Mouse (Mus musculus): ENCODE results near the gene Teddm1b.
"Not testable (repeated sequence)": the region's sequence is repeated elsewhere in the genome, so short reads cannot be mapped to it uniquely, and the experiment has no call there.

Teddm1b gene

DNA sequence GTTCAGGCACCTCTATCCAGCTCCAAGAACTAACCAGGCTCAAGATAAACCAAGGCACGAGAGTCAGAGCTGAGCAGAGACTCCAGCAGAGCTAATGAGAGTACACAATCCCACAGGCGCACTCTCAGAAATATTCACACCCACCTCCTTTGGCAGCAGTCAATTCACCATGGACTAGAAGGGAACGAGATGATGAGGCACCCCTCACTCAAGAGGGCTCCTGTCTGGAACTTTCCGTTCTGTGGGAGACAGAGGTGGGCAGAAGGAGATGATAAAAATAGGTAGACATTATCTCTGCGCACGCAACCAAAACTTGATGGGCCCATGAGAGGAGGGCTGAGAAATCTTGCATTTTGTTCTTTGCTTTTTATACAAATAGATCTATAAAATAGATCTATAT, at the start of gene Teddm1b:
TSS of gene Teddm1b (plus strand) at position 301 of the 400 bp plus-strand sequence.
- in situ Hi-C loops (cut with MboI) = no loop called here

DNA sequence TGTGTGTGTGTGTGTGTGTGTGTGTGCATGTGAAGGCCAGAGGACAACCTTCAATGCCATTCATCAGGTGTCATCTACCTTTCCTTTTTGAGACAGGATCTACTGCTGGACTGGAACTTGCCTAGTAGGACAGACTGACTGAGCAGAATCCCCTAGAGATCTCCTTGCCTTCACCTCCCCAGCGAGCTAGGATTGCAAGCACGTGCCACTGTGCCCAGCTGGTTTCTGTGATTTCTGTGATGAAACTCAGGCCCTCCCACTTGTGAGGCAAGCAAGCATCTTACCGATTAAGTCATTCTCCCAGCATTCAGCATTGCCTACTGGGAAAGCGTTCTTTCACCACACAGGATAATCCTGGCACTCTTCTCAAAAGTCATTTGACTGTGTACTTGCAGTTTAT, 43.4 kb upstream of the Teddm1b start:
- in situ Hi-C loops (cut with MboI) = no loop called here

DNA sequence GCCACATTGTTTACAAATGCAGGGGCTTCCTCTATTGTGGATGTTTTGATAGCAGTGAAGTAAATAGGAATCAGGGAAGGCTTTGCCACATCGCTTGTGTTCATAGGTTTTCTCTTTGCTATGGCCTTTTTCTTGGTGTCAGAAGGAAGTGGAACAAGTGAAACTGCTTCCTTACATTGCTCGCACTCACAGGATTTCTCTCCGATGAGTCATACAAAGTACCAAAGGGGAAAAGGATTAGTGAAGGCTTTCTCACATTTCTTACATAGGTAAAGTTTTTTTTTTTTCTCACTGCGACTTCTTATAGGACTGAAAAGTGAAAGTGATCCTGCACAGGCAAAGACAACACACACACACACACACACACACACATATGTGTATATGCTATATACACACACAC, 38.1 kb upstream of the Teddm1b start:
- in situ Hi-C loops (cut with MboI) = no loop called here

DNA sequence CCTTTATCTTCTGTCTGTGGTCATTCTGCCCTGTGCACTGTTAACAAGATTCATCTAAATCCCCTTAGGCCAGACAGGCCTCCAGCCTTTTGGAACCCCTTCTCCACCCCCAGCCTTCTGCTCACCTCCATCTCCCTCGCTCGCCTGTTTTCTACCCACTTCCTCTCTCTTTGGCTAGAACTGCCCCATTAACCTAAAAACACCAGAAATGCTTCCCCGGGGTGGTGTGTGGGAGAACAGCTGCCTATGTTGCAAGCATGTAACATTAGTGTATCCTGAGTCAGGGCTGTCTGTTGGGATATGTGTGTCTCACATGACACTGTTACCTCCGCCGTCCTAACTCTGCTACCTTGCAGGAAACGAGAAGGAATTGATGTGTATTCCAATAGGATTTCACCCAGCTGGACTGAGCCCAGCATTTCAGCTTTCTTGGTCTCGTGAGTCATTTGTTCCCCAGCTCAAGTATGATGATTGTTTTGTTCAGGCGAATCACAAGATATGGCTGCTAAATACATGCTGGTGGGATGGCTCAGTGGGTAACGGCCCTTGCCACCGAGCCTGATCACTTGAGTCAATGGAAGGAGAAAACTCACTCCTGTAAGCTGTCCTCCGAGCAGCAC, 31.9 kb upstream of the Teddm1b start:
- in situ Hi-C loops (cut with MboI) = no loop called here

DNA sequence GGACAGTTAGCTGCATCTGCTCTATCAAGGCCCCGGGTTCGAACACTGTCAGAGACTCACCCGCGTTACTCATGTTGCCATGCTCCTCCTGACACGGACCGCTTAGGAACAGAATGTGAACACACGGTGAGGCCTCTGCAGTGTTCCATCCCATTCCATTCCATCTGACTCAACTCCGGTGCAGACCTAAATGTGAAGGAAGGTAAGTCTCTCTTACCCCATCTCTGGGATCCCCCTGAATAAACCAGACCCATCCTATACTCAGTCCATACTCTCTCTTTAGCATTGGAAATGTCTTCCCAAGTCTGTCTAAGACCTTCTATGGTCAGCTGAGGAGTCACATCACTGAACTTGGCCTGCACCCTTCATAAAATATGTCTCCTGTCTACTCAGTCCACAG, 30.1 kb upstream of the Teddm1b start, which contains the start of gene Rgsl1:
TSS of gene Rgsl1 (minus strand) at position 101 of the 400 bp plus-strand sequence.
- in situ Hi-C loops (cut with MboI) = no loop called here

DNA sequence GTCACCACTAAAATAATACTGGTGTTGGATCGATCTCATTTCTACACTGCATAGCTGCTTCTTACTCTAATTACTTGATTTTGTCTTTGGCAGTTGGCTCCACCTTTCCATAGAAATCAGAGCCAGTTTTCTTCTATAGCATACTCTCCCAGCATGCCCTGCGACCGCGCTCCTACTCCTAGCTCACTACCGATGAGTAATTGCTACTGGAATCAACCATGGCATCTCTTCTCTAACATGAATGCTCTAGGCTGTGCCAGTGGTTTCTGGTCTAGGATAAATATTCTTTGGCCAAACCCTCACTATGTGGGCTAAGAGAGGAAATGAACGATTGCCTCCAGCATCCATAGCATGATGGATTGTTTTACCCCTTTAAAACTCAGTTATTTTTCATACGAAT, 27.7 kb upstream of the Teddm1b start:
- in situ Hi-C loops (cut with MboI) = no loop called here

DNA sequence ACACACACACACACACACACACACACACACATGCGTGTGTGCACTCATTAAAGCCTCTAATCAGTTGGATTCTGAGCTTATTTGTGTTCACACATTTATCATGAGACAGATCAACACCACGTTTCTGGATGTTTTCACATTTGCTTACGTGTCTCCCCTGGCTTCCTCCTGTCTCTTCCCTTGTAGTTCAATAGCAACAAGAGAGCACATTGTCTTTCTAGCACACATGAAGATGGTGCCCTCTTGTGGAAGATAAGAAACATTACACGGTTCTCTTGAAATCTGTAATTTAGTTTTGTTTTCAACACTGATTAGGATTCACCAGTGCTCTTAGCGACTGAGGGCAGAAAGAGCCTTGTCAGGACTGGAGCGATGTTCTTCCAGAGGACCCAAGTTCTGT, 27.3 kb upstream of the Teddm1b start:
- in situ Hi-C loops (cut with MboI) = no loop called here

DNA sequence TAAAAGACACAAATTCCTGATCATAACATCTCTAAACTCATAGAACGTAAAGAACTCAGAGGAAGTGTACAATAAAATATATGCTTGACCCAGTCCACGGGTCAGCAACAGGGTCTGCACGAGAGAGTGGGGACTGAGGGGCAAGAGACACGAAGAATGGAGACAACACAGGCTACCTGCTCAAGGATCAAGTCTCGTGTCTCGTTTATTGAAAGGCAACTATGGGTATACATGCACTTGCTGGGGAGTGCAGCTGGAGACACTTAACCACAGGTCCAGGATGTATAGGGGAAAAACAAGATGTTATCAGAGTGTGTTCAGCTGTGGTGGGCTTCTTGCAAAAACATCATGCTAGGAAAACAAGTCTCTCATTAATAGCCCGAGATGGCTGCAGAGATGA, 21.4 kb upstream of the Teddm1b start:
- in situ Hi-C loops (cut with MboI) = not testable (repeated sequence)

DNA sequence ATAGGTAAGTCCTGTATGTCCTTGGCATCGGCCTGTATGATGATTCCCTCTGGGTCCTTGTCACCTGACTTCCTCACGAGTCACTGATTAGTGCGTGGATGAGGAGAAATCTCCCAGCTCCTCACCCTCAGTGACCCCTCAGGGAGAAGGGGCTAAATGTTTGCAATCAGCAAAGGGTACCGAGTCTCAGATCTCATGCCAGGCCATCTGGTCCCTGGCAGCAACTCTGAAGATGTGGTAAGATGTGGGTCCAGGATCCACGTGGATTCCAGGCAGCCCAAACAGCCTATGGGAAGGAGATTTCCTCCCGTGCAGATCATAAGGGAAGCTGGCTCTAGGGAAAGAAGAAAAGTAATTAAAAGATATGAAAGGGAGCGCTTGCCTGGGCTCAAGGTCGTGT, 18.2 kb upstream of the Teddm1b start:
- in situ Hi-C loops (cut with MboI) = no loop called here

DNA sequence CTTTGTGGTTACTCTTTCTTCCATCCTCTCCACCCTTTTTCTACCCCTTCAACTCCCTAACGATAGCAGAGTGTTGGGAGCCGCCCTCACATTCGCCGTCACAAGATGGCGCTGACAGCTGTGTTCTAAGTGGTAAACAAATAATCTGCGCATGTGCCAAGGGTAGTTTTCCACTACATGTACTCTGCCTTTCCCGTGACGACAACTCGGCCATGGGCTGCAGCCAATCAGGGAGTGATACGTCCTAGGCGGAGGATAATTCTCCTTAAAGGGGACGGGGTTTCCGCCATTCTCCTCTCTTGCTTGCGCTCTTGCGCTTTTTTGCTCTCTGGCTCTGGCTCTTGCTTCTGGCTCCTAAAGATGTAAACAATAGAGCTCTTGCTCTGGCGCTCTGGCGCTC, 6.2 kb downstream of the Teddm1b start:
- in situ Hi-C loops (cut with MboI) = loop anchor here (25.0 kb wide), 2 partner anchors 307 to 857 kb away; no protein-coding TSS in a partner anchor

DNA sequence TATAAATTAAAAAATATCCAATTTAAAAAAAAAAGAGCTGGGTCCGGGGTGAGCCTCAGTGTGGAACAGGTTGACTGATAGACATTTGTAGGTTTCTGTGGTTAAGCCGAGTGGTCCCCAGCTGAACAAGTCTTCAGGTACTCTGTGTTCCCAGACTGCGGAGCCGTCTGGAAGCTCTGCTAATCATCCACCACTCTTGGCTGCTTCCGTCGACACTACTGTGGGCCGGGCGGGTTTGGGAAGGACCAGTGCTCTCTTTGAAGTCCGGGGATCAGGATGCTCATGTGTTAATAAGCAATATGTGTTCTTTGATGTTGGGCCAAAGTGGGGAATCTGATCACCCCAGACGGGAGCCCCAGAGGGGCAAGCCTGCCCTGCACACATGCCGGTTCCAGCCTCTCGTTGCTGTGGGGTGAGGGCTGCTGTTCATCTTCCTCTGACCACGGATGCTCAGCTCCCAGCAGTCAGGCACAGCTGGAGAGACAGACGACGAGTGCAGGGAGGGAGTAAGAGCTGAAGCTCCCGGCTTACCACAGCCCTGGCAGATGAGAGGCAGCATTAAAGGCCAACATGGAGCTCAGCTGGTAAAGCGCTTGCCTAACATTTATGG, 12.0 kb downstream of the Teddm1b start:
- in situ Hi-C loops (cut with MboI) = loop anchor here (25.0 kb wide), 2 partner anchors 301 to 851 kb away; no protein-coding TSS in a partner anchor

DNA sequence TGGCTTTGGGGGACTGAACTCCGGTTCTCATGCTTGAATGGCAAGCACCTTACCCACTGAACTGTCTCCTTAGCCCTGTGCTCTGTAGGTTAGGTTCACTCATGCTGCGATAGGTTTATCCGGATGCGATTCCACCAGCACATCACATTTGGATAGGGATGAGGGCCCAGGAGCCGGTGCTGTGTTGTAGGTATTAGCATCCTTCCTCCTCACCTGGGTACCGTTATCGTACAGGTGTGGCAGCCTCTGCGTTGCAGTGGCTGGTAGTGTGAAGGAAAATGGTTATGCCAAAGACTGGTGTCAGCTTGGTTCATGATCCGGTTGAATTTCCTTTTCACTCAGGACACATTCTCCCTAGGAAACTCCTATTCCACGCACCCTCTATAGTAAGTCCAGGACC, 16.0 kb downstream of the Teddm1b start:
- in situ Hi-C loops (cut with MboI) = loop anchor here (25.0 kb wide), 2 partner anchors 297 to 847 kb away; no protein-coding TSS in a partner anchor

DNA sequence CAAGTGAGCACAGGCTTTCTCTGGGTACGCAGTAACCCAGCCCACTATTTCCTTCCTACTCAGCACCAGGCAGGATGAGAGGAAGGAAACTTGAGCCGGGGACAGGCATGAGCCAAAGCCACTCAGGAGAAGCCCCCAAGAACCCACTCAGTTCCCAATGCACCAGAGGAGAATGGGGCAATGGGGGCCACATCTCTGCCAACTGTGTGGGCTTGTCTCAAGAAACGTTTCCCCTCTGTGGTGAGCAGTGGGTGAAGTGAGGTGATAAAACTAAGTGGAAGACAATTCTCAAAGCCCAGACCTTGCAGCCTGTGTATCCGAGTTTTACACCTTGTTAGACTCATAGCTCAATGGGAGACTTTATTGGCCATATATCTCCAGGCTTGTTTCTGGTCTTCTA, 17.3 kb downstream of the Teddm1b start, which contains the start of gene Teddm1a:
TSS of gene Teddm1a (plus strand) at position 301 of the 400 bp plus-strand sequence.
- in situ Hi-C loops (cut with MboI) = loop anchor here (25.0 kb wide), 2 partner anchors 296 to 846 kb away; no protein-coding TSS in a partner anchor

DNA sequence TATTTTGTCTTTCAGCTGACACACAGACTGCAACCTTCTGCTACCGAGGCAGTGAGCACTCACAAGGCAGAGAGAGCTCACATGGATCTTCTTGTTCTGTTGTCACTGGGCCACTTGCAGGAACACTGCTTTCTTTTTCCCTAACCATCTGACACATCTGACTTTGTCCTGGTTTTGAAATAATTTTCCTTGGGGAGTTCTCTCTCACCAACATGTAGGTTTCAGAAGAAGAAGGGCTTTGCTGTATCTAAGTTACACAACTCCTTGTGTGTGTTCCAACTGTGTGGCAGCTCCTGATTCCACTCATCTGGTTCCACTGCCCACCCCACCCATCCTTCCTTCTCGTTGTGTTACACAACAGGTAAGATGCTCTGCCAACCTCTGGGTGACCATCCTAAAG, 19.6 kb downstream of the Teddm1b start:
- in situ Hi-C loops (cut with MboI) = loop anchor here (25.0 kb wide), 2 partner anchors 294 to 844 kb away; no protein-coding TSS in a partner anchor

DNA sequence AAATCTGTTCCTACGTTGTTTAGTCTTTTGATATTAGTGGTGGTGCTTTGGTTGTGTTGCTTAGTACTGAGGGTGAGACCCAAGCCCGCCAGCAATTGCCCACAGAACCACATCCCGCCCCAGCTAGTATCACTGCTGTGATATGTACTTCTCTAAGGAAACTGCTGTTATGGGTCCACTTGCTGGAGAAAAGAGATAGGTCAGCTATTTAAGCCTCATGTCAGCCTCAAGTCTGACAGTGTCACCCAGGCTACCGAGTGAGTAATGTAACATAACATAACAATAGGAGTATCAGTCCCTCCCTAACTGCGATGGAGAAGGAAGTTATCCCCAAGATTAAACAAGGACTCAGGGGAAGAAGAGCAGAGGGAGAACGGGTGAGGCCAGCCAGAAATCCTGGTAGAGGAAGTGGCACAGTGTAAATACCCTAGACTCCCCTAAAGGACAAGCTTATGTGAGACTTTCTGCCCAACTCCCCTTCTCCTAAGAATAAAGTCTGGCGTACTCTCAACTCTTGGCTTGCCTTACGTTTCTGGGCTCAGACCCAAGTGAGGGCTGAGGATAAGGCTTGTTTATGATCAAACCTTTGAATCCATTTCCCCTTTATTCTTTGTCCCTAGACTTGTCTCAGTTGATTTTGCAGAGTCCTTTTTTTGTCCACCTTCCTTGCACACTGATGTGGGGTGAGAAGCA, 20.2 kb downstream of the Teddm1b start:
- in situ Hi-C loops (cut with MboI) = loop anchor here (25.0 kb wide), 2 partner anchors 293 to 843 kb away; no protein-coding TSS in a partner anchor

DNA sequence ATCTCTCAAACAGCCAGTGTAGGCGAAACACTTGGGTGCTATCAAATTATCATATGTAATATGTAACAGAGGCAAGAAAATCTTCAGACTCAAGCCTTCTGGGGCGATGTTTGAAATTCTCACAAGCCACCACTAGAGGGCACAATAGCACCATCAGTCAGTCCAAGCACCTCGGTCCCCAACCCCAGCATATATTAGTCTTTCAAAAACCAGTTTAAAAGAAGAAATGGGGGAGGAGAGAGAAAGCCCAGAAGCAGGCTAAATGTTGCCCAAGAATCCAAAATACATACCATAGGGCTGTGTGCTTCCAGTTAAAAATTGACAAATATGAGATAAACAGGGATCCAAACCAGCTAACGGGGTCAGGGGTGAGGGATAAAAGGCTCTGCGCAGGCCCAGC, 20.8 kb downstream of the Teddm1b start:
- in situ Hi-C loops (cut with MboI) = loop anchor here (25.0 kb wide), 2 partner anchors 292 to 842 kb away; no protein-coding TSS in a partner anchor

DNA sequence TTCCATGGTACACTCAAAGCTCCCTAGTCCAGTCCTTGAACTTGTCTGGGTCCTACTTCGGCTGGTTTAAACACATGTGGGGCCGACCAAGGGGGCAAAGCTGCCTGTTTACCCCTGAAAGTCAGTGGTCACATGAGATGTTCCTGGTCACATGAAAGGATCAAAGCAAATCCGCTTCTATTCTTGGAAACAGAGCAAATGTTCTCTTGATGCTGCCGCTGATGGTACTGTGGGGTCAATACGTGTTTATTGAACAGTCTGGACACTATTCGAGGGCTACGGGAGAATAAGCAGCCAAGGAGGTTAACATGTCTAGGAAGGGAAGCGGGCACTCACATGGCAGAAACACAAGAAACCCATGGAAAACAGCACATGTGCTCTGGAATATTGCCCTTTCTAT, 23.1 kb downstream of the Teddm1b start:
- in situ Hi-C loops (cut with MboI) = loop anchor here (25.0 kb wide), 2 partner anchors 290 to 840 kb away; no protein-coding TSS in a partner anchor

DNA sequence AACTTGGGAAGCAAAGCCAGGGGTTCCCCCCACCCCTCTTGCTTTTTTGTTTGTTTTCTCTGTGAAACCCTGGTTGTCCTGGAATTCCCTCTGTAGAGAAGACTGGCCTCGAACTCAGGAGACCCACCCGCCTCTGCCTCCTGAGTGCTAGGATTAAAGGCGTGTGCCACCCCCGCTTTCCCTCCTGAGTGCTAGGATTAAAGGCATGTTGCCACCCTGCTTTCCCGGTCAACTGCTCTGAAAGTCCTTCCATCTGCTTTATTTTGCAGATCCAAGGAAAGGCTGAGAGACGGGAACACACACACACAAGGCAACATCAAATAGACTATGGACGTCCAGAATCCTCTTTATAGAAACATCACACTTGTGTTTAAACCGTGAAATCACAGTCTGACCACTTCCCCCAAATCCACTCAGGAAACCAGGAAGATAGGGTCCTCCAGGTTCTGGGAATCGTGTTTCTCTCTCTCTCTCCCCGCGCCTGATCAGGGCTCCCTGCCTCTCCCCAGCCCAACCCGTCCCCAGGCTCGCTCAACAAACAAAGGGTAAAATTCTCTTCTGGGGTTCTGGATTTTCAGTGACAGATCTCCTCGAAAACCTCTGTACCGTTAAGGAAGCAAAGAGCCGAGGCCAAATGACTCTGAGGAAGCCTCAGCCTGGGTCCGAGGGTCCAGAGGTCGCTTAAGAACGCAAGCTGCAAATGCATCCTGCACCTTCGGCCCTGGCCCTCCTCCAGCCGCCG, 25.0 kb downstream of the Teddm1b start:
- in situ Hi-C loops (cut with MboI) = loop anchor here (25.0 kb wide), 2 partner anchors 288 to 838 kb away; no protein-coding TSS in a partner anchor

DNA sequence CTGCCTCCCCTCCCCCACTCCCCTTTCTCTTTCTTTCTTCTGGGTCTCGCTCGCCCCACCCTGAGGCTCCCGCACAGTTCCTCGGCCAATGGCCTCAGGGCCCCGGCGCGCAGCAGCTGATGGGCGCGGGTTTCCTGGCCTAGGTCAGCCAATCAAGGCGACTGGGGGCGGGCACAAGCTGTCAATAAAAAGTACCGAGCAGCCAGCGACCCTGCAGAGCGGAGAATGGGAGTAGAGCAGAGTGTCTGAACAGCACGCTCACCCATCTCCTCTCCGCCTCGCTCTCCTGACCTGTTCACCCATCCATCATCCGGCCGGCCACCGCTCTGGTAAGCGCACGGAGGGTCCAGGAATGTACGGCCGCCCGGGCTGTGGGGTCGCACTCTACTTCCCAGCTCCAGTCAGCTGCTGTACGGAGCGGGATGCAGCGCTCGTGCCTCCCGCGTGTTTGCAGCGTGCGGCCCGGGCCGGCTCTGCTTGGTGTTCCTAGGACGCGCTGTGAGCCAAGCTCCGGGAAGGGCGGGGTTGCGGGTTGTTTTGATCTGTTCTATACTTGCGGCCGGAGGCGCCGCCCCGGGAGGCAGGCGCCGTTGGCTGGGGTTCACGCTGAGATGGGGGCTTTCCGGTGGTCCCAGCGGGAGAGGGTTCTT, 25.7 kb downstream of the Teddm1b start, which contains the start of the genes Glul and Teddm2:
TSS of gene Glul (plus strand) at position 214 of the 650 bp plus-strand sequence.
TSS of gene Teddm2 (minus strand) at position 498 of the 650 bp plus-strand sequence.
- in situ Hi-C loops (cut with MboI) = loop anchor here (5.0 to 25.0 kb wide), 3 partner anchors 217 to 837 kb away; no protein-coding TSS in a partner anchor

DNA sequence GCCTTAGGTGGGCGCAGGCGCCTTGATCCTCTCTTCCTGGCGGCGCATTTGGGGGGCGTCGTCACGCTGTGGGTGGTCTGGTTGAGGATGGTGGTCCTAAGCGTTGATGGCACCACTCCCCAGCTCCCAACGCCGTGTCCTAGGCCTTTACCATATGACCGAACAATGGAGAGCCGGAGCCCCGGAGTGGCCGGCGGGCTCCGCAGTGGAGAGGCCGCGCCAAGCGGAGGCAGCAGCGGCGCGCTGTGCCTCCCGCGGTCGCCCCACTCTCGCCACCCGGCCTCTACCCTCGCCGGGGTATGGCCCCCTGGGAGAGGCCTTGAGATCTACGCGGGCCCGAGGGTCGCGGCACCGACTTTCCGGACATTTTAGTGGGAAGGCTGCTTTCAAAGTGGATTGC, 26.2 kb downstream of the Teddm1b start:
- in situ Hi-C loops (cut with MboI) = loop anchor here (5.0 kb wide), 1 partner anchor 217 kb away; no protein-coding TSS in a partner anchor

All from mature B cell (primary cell).